Mouse (Mus musculus): ENCODE results near the gene Rag2.

Rag2 gene

DNA sequence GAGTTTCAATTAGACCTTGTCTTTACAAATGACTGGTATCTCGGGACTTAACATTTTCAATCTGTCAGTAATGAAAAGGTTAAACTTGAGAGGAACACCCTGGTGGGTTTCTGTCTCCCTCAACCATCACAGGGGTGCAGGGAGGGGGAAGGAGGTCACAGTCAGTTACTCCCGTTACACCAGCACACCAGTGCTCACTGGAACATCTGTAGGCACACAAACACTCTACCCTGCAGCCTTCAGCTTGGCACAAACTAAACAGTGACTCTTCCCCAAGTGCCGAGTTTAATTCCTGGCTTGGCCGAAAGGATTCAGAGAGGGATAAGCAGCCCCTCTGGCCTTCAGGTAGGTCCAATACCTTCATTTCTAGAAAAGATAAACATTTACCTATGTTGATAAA, at the start of gene Rag2:
Rag2 (plus strand) TSS at position 193 of the 400 bp plus-strand sequence.
- POLR2A ChIA-PET = interaction anchor here in 1 of 4 experiments (1.1 kb wide), 1 partner anchor 13 kb away, joined by 3 read pairs; no protein-coding TSS in a partner anchor

DNA sequence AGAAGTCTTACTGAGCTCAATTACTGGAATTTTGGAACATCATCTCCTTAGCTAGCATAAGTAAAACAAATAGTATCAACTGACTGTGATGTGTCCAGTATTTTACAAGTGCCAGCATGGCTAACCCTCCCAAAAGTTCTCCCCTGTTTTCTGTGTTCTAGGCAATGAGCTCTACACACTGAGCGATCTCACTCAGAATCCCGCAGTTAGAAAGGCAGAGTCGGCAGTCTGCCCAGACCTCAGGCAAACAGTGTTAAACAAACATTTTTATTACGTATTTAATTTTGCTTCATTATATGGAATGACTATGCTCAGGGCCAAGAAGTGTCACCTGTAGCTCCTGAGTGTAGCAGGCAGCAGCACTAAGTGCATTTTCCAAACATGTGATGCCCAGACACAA, 47.3 kb upstream of the Rag2 start:
- POLR2A ChIA-PET = no interaction called here
- CTCF ChIA-PET = no interaction called here

More for the DNA sequence above, at the start of gene Rag2:
- CTCF ChIA-PET = no interaction called here

DNA sequence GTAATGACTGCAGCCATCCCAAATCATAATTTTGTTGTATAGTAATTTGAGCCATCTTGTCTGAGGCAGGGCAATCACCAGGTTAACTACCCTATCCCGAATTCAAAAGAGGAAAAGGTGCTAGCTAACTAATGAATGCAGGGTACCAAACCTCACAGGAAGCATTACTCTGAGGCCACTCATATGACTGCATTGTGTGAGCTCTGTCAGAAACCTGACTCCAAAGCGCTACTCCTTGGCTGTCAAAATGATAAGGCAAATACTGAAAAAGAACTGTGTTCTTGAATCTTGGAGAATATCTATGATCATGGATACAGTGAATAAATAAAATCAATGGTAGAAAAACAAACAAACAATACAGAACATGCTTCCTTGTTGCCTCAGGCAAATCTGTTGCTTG, 44.5 kb upstream of the Rag2 start:
- POLR2A ChIA-PET = no interaction called here
- CTCF ChIA-PET = no interaction called here

DNA sequence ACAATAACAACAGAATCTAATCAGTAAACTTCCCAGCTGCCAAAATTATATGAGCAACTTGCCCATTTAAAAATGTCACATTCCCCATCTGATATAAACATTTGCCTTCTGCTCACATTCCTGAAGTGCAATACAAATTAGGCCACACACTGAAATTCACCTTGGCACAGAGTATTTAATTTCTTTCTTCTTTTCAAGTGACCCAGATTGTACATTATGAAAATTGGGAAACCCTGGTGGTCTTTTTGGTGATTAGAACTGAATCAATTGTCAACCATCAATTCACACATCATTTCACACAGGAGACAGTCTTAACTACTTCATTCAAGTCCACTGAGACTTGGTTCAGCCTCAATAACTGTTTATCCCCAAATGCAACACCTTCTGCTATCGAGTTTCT, 44.1 kb upstream of the Rag2 start:
- ChIA-PET CTCF (no interaction called here), POLR2A (no interaction called here)

DNA sequence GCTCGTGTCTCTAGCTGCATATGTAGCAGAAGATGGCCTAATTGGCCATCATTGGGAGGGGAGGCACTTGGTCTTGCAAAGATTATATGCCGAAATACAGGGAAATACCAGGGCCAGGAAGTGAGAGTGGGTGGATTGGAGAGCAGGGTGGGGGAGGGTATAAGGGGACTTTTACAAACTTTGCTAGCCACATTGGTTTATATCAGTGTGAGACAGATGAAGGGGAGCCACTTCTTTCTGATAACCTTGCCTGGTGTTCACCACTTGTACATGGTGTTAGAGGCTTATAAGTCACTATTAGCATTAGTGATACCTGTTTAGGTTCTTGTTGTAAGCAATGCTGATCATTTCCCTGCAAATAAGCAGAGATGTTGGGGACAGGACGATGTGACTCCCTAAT, 43.5 kb upstream of the Rag2 start:
- CTCF ChIA-PET = no interaction called here
- POLR2A ChIA-PET = no interaction called here

DNA sequence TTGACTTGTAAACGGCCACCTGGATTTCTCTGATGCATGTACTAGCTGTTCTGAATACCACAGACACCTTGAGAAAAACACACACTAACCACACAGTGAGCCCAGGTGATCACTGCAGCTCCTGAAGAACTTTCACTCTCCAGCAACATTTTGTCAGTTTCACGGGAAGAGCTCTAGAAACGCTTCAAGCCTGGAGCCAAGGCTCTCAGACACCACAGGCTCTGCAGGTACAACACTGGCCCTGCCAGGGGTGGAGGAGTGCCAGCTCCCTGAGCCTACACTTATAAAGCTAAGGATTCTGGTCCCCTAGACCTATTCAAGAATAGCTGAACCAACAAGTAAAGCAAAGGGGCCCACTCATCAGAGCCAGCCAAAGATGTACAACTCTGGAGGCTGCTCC, 43.1 kb upstream of the Rag2 start:
- ChIA-PET POLR2A (no interaction called here), CTCF (interaction anchor here in 1 of 4 experiments (0.6 kb wide), 1 partner anchor 38 kb away, joined by 4 read pairs; no protein-coding TSS in a partner anchor)

DNA sequence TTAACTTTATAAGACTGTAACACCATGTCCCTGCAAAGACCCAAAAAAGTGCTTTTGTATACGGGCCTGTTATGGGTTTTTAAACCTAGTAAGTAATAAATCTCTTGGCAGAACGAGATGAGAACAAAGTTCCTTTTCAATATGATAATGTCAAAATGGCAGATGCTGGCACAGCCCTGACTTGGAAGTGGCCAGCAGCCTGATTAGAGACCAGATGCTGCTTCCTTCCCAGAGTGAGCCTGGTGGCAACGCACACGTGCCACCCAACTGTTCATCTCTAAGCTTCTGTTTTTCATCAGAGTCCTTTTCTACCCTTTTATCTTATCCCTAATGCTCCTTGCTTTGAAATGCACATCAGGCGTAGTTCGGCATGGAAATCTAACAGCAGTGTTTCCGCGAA, 33.2 kb upstream of the Rag2 start:
- CTCF ChIA-PET = no interaction called here
- POLR2A ChIA-PET = no interaction called here

DNA sequence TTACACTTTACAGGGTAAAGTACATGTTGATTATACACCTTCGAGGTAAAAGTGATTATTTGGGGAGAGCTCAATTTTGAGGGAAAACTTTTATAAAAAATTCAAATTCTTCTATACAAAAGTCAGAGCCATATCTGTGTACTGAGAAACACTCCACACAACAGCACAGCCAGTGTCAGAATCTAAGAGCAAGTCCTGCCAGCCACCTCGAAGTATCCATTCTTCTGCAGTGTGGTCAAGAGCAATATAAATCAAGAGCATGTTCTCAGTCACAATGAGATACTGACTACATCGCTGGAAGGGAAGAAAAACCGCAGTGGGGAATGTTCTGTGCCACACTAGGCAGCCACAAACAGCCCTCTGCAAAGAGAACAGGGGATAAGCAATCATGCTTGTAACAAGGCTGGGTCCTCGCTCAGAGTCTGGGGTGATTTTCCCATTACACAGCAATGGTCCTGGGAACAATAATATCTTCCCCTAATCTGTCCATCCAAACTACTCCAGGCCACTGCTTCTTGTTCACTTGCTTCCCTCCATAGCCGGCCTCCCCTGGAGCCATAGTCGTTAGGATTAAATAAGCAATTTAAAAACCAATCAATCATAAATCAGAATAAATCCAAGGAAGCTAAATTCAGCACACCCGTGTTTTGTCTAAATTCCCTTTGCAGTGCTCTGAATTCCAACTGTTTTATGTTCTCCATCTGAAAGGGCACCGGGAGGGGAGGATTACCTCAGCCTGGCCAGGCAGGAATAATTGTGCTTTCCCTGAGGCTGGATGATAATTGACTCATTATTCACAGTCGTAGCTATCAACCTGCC, 32.3 kb upstream of the Rag2 start:
- ChIA-PET POLR2A (no interaction called here), CTCF (no interaction called here)

DNA sequence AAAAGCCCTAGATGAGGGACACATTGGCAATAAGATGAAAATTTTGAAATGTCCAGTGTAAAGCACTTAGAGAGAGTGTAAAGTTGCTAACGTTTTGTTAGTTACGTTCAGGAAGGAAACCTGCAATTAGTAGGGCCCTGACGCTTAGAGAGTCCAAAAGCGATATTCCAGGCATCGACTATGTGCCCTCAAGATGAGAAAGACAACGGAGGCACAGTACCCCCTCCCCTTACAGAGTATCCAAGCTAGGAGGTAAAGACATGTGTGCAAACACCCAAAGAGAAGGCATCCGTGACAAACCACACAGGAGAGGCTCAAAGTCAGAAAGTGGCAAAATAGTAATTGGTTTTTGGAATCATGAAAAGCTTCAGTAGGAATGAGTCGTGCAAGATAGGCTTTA, 31.6 kb upstream of the Rag2 start:
- CTCF ChIA-PET = no interaction called here
- POLR2A ChIA-PET = no interaction called here

DNA sequence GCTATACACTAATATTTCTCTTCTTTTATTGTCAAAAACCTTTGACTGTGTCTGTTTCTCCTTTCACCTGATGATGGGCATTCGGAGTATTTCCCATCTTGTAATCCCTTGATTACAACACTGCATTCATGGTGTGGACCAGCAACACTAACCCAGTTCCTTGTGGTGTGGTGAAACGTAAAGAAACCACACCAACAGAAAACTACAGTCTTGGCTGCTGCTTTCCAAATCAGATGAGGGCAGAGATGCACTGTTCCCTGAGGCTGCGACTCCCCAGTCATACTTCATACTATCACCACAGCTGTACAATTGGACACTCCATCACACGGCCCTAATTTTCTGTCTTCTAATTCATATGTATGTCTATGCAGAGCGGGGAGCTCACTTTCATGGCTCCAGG, 29.8 kb upstream of the Rag2 start:
- CTCF ChIA-PET = no interaction called here
- POLR2A ChIA-PET = no interaction called here

DNA sequence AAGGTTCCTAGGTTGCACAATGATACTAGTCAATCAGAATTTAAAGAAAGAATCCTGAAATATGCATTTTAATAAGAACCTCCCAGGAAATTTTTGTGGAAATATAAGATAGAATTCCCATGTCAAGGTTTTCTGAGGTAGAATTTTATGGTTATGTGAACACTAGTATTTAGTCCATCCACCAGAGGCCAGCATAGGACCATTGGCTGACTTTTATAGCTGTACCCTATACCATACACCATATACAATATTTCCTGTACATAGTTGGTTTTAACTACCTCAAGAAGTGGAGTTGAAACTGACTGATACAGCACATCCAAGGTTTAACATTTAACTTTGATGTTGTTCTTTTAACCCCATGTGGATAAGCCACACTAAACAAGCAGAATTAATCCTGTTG, 27.3 kb upstream of the Rag2 start:
- POLR2A ChIA-PET = no interaction called here
- CTCF ChIA-PET = interaction anchor here in 1 of 4 experiments (1.3 kb wide), 1 partner anchor 55 kb away, joined by 5 read pairs; no protein-coding TSS in a partner anchor

DNA sequence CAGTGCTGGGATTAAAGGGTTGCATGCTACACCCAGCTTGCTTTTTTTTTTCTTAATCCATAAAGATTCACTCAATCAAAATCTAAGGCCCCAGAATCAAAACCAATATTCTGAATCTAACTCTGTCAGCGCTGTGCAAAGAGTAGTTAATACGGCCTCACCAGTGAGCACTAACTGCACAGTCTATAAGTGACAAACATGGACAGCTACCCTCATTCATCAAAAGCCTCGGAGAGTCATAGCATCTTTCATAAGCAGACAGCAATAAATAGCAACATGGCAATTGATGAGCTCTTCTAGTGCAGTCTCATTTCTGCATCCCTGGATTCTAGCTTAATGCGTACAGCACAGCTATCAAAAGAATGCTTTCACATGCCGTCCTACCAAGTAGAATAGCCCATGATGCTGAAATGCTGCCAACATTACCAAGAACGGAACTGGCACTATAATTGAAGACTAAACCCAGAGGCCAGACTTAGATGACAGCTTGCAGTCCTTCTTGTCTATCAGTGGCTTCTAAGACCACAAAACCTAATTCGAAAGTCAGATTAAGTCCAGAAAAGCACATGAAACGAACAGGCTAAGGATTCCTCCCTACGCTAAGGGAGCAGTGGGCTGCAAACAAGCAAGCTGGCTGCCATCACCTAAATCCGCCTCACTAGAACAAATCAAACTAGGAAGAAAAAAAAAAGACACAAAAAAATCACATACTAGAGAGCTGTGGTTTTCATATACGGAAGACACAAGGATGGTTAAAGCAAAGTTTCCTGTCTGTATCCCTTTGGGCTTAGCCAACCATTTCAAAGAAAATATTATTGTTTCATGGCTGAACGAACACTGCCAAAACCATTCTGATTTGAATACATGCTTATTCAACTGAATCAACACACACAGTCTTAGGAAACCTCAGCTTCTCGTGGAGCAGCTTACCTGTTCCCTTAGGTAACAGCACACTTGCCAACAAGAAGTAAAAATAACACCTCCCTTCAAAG, 26.0 kb upstream of the Rag2 start:
- CTCF ChIA-PET = interaction anchor here in 1 of 4 experiments (1.3 kb wide), 1 partner anchor 54 kb away, joined by 5 read pairs; no protein-coding TSS in a partner anchor
- POLR2A ChIA-PET = no interaction called here

DNA sequence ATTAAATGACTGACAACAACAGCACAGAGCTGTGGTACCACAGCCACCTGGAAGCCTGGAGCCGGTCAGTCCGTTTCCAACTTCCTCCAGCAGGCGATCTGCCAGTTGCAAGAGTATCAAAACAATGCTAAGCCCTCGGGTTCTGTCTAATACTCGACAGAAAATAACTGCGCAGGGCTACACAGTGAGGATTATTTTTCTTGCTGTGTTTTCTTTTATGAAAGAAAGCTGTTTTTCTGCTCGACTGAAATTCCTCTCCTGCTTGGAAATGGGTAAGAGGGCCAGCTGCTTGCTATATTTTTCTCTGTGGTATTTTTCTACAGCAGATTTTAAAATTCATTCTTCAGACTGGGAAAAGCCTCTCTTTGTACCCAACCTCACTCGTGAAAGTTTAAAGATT, 23.8 kb upstream of the Rag2 start:
- ChIA-PET POLR2A (interaction anchor here in 1 of 4 experiments (1.3 kb wide), 1 partner anchor 48 kb away, joined by 3 read pairs; the partner anchor contains the start of genes B230118H07Rik and Rag1), CTCF (interaction anchor here in 1 of 4 experiments (0.7 kb wide), 1 partner anchor 52 kb away, joined by 5 read pairs; no protein-coding TSS in a partner anchor)

DNA sequence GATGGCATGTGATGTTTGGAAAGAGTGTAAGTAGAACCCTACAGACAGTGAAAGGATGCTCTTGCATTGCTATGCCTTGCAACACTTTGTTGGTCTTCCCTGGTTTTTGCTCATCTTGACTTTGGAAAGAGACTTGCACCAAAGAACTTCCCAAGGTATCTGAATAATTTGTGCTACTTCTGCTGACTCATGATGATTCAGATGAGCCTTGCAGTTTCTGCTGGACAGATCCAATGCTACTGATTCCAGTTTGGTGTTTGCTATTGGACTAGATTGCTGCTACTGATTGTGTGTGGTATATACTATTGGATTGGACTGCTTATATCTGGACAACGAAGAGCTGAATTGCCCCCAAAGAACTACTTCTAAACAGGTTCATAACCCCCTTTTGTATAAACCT, 21.4 kb upstream of the Rag2 start:
- ChIA-PET POLR2A (no interaction called here), CTCF (no interaction called here)

DNA sequence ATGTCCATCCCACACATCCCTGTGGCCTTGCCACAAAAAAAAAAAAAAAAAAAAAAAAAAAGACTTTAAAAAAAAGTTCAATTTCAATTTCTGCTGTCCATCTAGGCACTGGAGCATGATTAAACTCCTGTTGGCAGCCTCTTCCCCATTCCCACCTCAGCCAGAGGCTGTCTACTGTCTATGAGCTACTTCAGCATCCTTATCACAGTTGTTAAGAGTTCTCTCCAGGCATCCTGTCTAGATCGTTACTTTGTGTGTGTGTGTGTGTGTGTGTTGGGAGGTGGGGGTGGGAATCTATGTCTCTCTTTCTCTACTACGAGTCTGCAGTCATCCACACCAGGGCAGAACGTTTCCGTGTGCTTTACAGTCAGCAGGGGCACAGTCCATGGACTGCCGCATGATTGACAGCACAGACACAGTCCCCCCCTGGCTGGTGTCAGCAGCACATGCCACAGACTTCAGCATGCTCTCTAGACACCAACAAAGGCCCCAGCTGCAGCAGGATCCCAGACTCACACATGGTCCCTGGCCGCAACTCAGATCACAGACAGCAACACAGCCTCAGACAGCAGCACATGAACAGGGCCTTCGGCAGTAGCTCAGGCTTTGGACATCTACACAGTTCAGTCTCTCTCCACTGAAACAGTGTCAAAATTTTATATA, 16.2 kb upstream of the Rag2 start:
- CTCF ChIA-PET = interaction anchor here in 2 of 4 experiments (0.6 to 0.9 kb wide), 2 partner anchors 45 to 118 kb away, joined by 3 read pairs; no protein-coding TSS in a partner anchor
- POLR2A ChIA-PET = interaction anchor here in 1 of 4 experiments (0.7 kb wide), 1 partner anchor 143 kb away, joined by 4 read pairs; no protein-coding TSS in a partner anchor

DNA sequence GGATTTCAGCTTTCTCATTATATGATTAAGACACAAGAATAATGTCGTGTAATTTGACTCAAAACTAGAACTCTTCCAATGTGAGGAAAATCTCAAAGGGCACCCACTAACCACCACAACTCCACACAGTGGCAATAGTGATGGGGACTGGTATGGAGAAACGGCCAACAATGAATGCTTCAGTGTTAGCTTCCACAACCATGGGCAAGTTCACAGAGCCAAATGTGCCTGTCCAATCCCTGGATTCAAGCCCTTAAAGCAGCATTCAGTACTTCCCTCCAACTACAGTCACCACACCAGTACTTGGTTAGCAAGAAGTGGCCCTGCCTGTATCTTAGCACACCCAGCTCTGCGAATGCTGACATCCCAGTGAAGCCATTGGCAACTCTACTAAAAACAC, 13.7 kb upstream of the Rag2 start:
- ChIA-PET CTCF (interaction anchor here in 1 of 4 experiments (0.7 kb wide), 1 partner anchor 146 kb away, joined by 3 read pairs; no protein-coding TSS in a partner anchor), POLR2A (no interaction called here)

DNA sequence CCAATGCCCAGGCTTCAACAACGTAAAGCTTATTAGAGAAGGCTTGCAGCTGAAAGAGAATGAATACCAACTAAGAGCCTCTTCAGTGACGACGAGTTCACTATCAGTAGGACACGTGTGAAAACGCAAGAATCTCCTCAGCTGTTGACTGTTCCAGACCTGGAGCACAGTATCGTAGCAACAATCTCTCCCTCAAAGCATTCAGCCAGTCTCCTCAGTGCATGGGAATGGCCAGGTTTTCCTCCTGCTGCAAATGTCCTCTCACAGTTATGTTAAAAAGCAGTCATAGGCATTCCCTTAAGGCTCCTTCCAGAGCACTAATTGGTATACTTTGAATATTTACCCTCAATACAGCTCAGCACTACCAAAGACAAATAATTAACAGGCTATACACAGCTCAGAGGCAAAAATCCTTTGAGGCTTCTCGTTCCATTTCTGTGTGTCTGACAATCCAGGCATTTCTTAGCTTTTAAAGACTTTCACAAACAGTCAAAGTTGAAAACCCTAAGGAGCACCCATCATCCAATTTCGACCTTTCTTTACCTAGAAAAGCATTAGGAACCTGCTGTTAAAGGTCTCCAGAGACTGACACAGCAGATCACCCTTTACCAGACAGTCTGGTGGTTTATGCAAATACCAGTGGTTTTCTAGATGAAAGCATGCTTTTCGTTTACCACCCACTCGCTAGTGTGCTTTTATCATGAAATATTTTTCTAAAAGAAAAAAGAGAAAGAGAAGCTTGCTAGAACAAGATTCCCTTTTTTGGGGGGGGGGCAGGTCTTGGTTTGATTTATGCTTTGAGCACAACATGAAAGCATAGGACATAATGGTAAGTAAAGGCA, 8.8 kb upstream of the Rag2 start:
- CTCF ChIA-PET = no interaction called here

DNA sequence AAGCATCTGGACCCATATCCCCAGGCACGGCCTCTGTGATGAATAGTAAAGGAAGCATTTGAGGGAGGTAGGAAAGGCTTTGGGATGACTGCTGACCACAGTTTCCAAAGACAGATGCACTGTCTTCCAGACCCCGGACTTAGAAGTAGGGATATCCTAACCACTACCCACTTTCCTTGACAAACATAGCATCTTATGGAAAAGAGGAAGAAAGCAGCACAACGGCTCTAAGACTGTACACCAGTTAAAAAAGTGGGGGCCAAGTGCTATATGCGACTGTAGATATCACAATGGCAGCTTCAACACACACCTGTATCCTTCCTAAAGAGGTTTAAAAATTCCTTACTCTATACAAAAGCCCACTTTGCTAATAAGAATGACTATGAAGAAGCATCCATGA, 6.1 kb upstream of the Rag2 start:
- ChIA-PET CTCF (no interaction called here), POLR2A (no interaction called here)

More for the DNA sequence above, 8.8 kb upstream of the Rag2 start:
- POLR2A ChIA-PET = interaction anchor here in 1 of 4 experiments (0.9 kb wide), 1 partner anchor 13 kb away, joined by 5 read pairs; no protein-coding TSS in a partner anchor

DNA sequence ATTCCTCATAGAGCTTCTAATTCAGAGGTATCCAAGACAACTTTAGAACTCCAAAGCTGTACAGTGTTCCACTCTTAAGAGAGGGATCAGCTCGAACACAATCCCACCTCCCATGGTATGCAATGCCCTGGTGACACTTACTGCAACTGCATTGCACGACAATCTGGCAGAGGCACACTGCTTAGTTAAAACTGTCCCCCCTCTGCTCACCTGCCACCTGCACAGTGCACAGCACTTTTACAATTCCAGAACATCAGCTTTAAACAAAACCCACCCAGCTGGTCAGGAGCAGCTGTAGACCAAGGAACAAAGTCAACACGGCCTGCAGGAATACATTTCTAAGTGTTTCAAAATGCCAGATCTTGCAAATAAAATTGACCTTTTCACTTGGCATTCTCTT, 3.6 kb upstream of the Rag2 start:
- CTCF ChIA-PET = no interaction called here
- POLR2A ChIA-PET = no interaction called here

All from embryonic stem cell, embryonic (primary cell).